Mouse (Mus musculus) neural tube, embryonic 12.5 days (tissue): ENCODE measurements around the gene Atp2a1. TPM values are rescaled to one million over a fixed set of nuclear protein-coding genes. Genes with fewer than 3 reads are reported as not detected.

Source experiments
- ATAC-seq: fragments of 200-750 bp; cut with Nextera tagmentation; 2 replicates; pipeline ENCODE4 v1.8.0; 2017; ENCODE audit warnings: low read depth, mild to moderate bottlenecking, moderate TSS enrichment, moderate library complexity; ENCODE audit not compliant: low FRiP score
- H3K27ac ChIP-seq: fragments of 300-500 bp; sonication (generic); 2 replicates; pipeline ENCODE4 v1.5.1; 2016
- H3K27me3 ChIP-seq: fragments of 300-500 bp; sonication (generic); replicated peaks from 2 replicates; pipeline ENCODE4 v1.6.1; 2016; ENCODE audit warnings: mild to moderate bottlenecking
- H3K36me3 ChIP-seq: fragments of 300-500 bp; sonication (generic); 2 replicates; pipeline ENCODE4 v1.6.1; 2016; ENCODE audit warnings: mild to moderate bottlenecking
- H3K4me1 ChIP-seq: fragments of 300-500 bp; sonication (generic); 2 replicates; pipeline ENCODE4 v1.6.1; 2016
- H3K4me2 ChIP-seq: fragments of 300-500 bp; sonication (generic); replicated peaks from 2 replicates; pipeline ENCODE4 v1.6.1; 2016; ENCODE audit warnings: mild to moderate bottlenecking
- H3K4me3 ChIP-seq: fragments of 300-500 bp; sonication (generic); 2 replicates; pipeline ENCODE4 v1.5.1; 2016
- H3K9ac ChIP-seq: fragments of 300-500 bp; sonication (generic); 2 replicates; pipeline ENCODE4 v1.6.1; 2016; ENCODE audit warnings: mild to moderate bottlenecking
- H3K9me3 ChIP-seq: fragments of 300-500 bp; sonication (generic); 2 replicates; pipeline ENCODE4 v1.6.1; 2016; ENCODE audit warnings: mild to moderate bottlenecking
- WGBS: fragments of 180-500 bp; shearing (Covaris S2); methylation state at CpG from one replicate; pipeline ENCODE4 v1.1.7; 2016; 5-methylcytosine and 5-hydroxymethylcytosine counted together
- polyA plus RNA-seq: library from polyadenylated mRNA; unstranded; fragments of >200 nt; fragmentation: Nextera tagmentation; extraction: Ambion mirVana; gene quantifications from 2 replicates; pipeline ENCODE4 v1.2.1, GENCODE M21; 2016

Atp2a1 gene
- polyA plus RNA-seq, 1 experiment from 2014 or later, result 10.2 TPM

DNA sequence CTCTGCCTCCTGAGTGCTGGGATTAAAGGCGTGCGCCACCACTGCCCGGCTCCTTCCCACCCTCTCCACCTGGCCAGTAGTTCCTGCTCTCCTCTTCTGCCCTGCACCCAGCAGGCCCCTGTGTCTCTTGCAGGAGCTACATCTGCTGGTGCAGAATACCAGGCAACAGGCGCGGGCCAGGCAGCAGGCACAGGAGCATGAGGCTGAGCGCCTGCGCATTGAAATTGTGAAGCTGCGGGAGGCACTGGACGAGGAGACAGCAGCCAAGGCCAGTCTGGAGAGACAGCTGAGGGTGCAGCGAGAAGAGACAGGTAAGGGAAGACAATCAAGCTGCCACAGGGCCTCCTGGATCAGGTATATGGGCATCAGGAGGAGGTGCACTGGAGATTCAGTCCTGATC is 18.9 kb downstream of the Atp2a1 start:
- H3K9me3 ChIP-seq, result no peaks in the 10 kb centered on the region

DNA sequence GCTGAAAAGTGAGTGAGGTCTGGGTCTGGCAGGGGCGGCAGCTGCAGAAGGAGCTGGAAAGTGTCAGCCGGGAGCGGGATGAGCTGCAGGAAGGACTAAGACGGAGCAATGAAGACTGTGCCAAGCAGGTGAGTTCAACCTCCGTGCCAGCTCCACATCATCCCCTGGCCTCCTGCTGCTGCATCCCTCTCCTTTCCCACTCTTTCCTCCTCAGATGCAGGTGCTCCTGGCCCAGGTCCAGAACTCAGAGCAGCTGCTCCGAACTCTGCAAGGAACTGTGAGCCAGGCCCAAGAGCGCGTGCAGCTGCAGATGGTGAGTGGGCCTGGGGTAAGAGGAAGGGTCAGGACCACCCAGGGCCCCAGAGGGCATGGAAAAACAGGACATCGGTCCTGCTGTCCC is 22.8 kb downstream of the Atp2a1 start:
- H3K4me2 ChIP-seq, result no peak overlapping the region
- H3K4me1 ChIP-seq, result no peaks in the 10 kb centered on the region
- no peaks in the 10 kb centered on the region for H3K27me3 ChIP-seq
- no peak for ATAC-seq
- H3K9me3 ChIP-seq, result no peaks in the 10 kb centered on the region
- H3K36me3 ChIP-seq, result peaks cover 25% of the 10 kb centered on the region
- no peak overlapping the region for H3K4me3 ChIP-seq
- no peak overlapping the region for H3K27ac ChIP-seq
- H3K9ac ChIP-seq, result no peak overlapping the region
- WGBS, result 86% methylated on average over 9 of the region's 9 CpGs

More for the DNA sequence above, 18.9 kb downstream of the Atp2a1 start:
- no peaks in the 10 kb centered on the region for H3K4me1 ChIP-seq
- 90% methylated on average over 10 of the region's 10 CpGs for WGBS
- H3K27ac ChIP-seq, result no peak overlapping the region
- peaks cover 47% of the 10 kb centered on the region for H3K36me3 ChIP-seq
- H3K4me2 ChIP-seq, result no peak overlapping the region
- H3K27me3 ChIP-seq, result no peaks in the 10 kb centered on the region
- no peak overlapping the region for H3K9ac ChIP-seq
- H3K4me3 ChIP-seq, result no peak overlapping the region
- no peak for ATAC-seq

DNA sequence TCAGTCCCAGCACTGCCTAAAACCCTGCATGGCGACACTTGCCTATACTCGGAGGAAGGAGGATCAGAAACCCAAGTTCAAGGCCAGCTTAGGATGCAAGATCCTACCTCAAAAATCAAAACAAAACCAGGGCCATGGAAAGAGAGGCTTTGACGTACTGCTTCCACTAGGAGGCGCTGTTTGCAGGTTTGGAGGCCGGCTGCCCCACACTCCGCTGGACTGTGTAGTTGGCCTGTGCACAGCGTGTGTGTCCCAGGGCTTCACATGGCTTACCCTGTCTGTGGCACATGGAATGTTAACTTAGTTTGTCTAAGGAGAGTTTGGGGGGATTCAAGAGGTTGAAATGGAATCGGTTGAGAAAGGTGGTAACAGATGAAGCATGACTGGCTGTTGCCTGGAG is 26.1 kb downstream of the Atp2a1 start:
- H3K4me2 ChIP-seq, result no peak overlapping the region
- no peaks in the 10 kb centered on the region for H3K4me1 ChIP-seq
- H3K4me3 ChIP-seq, result no peak overlapping the region
- H3K9me3 ChIP-seq, result no peaks in the 10 kb centered on the region
- WGBS, result 25% methylated on average over 8 of the region's 8 CpGs
- no peak overlapping the region for H3K27ac ChIP-seq
- ATAC-seq, result no peak
- H3K27me3 ChIP-seq, result no peaks in the 10 kb centered on the region
- peaks cover 25% of the 10 kb centered on the region for H3K36me3 ChIP-seq
- H3K9ac ChIP-seq, result no peak overlapping the region

DNA sequence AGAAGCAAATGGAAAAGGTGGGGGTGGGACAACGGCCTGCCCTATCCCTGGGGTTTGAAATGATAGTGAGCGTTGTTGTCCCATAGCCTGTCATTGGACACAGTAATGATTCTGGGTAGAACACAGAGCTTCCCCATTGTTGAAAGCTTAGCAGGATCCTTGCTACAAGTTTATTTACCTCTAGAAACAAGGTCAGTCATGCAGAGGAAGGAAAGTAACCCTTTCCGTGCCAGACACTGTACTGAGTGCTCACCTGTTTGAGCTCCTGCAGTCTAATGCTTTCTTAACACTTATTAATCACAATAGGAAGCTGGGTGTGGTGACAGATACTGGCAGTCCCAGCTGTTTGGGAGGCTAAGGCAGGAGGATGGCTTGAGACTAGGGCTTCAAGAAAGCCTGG is 27.1 kb downstream of the Atp2a1 start:
- Histone ChIP-seq H3K4me1 (no peaks in the 10 kb centered on the region), H3K4me2 (no peak overlapping the region), H3K27me3 (no peaks in the 10 kb centered on the region), H3K27ac (no peak overlapping the region), H3K9ac (no peak overlapping the region), H3K4me3 (no peak overlapping the region), H3K9me3 (no peaks in the 10 kb centered on the region), H3K36me3 (peaks cover 25% of the 10 kb centered on the region)
- 87% methylated on average over 3 of the region's 3 CpGs for WGBS
- no peak for ATAC-seq

DNA sequence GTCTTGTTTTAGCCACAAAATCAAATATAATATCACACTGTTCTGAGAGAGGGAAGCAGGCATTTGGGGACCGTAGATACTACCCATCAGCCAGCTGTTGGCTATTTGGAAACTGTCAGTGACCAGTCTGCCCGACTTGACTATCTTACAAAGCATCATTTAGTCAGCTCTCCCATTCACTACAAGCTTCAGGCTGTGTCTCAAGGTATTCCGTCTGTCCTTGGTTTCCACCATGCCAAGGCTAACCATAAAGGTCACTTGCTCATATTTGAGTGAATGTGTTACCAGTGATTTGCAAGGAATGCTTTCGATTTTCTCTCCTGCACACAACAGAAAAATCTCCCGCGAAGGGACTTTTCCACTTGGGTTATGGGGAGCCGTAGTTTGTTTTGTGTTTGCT is 28.2 kb downstream of the Atp2a1 start:
- 90% methylated on average over 7 of the region's 7 CpGs for WGBS
- ATAC-seq, result no peak
- peaks cover 17% of the 10 kb centered on the region; the same call in 1 of the 2 replicates for H3K36me3 ChIP-seq
- H3K4me3 ChIP-seq, result no peak overlapping the region
- H3K27me3 ChIP-seq, result no peaks in the 10 kb centered on the region
- H3K9ac ChIP-seq, result no peak overlapping the region
- no peak overlapping the region for H3K27ac ChIP-seq
- no peaks in the 10 kb centered on the region for H3K9me3 ChIP-seq
- H3K4me1 ChIP-seq, result peaks cover under 1% of the 10 kb centered on the region
- no peak overlapping the region for H3K4me2 ChIP-seq

DNA sequence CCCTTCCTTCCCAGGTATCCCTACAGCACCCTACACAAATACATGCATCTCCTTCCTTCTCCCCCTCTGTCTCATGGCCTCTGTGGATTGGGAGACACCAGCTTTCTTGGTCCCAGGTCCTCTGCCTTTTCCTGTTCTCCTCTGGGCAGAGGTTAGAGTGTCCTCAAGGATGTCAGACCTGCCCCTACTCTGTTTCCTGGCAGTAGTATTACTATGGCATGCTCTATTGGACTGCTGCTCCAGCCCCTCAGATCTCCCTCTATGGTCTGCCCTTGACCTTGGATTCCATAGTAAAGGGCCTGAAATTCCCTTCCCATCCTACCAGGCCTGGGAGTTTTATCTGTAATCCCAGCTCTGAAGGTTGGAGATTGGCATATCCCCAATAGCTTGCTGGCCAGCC is 32.7 kb downstream of the Atp2a1 start:
- Histone ChIP-seq H3K9ac (no peak overlapping the region), H3K4me2 (no peak overlapping the region), H3K4me1 (peaks cover 7% of the 10 kb centered on the region), H3K4me3 (no peak overlapping the region), H3K9me3 (no peaks in the 10 kb centered on the region), H3K27ac (no peak overlapping the region), H3K27me3 (no peaks in the 10 kb centered on the region), H3K36me3 (peaks cover 13% of the 10 kb centered on the region; the same call in 1 of the 2 replicates)
- no peak for ATAC-seq

DNA sequence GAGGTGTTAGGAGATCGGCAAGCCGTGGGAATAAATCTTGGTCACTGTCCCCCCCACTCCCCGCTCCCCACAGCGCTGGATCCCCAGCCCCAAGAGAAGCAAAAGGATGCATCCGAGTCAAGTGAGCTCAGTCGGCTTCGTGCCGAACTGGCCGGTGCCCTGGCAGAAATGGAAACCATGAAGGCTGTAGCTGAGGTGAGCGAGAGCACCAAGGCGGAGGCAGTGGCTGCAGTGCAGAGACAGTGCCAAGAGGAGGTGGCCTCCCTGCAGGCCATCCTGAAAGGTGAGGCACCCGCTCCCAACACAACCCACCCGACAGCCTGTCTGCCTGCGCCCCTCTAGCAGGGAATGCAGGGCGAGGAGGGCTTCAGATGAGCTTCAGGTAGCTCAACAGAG is 33.4 kb downstream of the Atp2a1 start:
- H3K4me1 ChIP-seq, result peaks cover 7% of the 10 kb centered on the region
- H3K9ac ChIP-seq, result peak overlapping the region; percentile 83
- H3K36me3 ChIP-seq, result peaks cover 9% of the 10 kb centered on the region; the same call in 1 of the 2 replicates
- no peaks in the 10 kb centered on the region for H3K27me3 ChIP-seq
- no peak; the same call in 1 of the 2 replicates for ATAC-seq
- peak overlapping the region; percentile 84 for H3K4me2 ChIP-seq
- peak overlapping the region; percentile 77 for H3K4me3 ChIP-seq
- no peaks in the 10 kb centered on the region for H3K9me3 ChIP-seq
- H3K27ac ChIP-seq, result no peak overlapping the region
- WGBS, result 28% methylated on average over 15 of the region's 15 CpGs

DNA sequence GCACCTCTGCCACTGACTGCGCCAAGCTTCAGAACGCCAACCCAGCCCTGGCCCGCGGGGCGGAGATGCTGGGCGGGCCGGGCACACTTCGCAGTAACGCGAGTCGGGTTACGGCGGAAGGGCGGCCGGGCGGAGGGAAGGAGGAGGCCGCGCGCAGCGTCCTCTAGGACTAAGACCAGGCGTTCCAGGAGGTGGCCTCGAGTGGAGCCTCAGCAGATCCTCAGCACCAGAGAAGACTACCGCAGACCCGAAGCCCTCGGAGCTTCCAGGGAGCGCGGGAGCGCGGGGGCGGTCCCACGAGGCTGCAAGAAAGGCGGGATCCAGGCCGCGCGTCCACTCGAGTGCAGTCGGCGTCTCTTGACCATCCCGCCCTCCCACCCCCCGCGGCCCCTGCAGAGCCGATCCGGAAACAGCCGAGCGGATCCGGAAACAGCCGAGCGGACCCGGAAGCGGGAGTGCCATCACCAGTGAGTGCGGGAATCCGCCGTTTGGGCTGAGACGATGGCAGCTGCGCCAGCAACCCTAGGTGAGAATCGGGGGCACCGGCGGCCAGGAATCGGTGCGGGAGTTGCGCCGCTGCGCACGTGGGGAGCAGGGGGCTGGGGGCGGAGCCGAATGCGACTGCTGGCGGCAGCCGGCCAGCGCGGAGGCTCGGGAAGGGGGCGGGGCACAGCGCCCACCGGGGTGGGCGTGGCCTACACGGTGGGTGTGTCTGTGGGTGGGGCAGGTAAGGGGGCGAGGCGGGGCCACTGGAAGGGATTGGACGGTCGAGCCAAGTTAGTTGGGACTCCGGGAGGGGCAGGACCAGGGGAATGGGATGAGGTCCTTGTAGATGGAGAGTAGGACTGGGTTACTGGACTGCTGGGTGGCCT is 34.0 kb downstream of the Atp2a1 start, which contains the start of gene Rabep2:
Rabep2 (plus strand) TSS at position 129 of the 872 bp plus-strand sequence.
- Histone ChIP-seq H3K9me3 (no peaks in the 10 kb centered on the region), H3K27ac (peak within 1 kb of the TSS; percentile 79), H3K27me3 (no peaks in the 10 kb centered on the region), H3K9ac (peak within 1 kb of the TSS; percentile 83), H3K36me3 (peaks cover 3% of the 10 kb centered on the region; the same call in 1 of the 2 replicates), H3K4me1 (peaks cover 7% of the 10 kb centered on the region), H3K4me2 (peak within 1 kb of the TSS; percentile 84), H3K4me3 (peak within 1 kb of the TSS; percentile 77)
- under 1% methylated on average over 79 of the region's 82 CpGs for WGBS
- ATAC-seq, result peak; percentile 95

DNA sequence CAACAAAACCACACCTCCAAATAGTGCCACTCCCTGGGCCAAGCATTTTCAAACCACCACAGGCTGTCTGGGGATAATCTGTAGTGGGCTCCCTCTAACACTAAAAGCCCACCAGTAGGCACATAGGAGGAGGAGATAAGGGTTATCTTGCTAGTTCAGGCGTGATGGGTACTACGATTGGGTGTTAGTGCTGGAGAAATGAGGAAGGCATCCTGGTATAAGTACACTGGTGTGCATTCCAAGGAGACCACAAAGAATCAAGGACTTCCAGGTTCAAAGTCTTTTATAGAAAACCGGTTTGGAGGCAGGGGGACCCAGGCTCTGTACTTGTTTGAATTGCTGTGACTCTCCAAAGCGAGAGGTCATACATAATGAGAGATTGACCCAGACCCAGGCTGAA is 34.8 kb downstream of the Atp2a1 start:
- no peak overlapping the region for H3K27ac ChIP-seq

DNA sequence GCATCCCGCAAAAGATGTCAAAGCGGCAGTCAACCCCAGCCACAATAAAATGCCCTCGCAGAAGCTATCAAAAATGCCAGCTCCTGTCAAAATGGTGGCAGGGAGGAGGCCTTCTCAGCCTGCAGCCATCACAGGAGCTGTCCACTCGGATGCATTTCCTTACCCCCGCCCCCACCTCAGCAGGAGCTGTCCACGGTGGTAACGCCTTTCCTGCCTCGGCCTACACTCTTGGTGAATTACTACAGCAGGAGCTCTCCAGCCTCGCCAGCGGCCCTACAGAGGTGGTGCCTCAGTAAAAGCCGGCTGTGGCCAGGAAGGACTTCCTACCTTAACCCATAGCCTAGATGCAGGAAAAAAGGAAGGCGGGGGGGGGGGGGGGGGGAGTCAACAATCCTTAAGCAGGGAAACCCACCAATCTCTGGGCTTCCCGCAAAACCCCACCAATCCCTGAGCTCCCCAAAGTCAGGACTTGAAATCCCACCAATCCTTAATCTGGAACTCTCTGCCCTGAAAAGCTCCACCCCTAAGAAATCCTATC is 35.5 kb downstream of the Atp2a1 start:
- WGBS, result 53% methylated on average over 12 of the region's 13 CpGs
- no peak for ATAC-seq
- Histone ChIP-seq H3K4me2 (peak overlapping the region; percentile 84), H3K9me3 (no peaks in the 10 kb centered on the region), H3K36me3 (no peaks in the 10 kb centered on the region), H3K4me3 (no peak overlapping the region), H3K9ac (no peak overlapping the region), H3K27me3 (no peaks in the 10 kb centered on the region), H3K4me1 (peaks cover 7% of the 10 kb centered on the region), H3K27ac (no peak overlapping the region)

More for the DNA sequence above, 34.8 kb downstream of the Atp2a1 start:
- Histone ChIP-seq H3K9me3 (no peaks in the 10 kb centered on the region), H3K4me2 (peak overlapping the region; percentile 84), H3K27me3 (no peaks in the 10 kb centered on the region), H3K4me1 (peaks cover 7% of the 10 kb centered on the region), H3K4me3 (peak overlapping the region; percentile 77), H3K36me3 (no peaks in the 10 kb centered on the region), H3K9ac (peak overlapping the region; percentile 83)
- ATAC-seq, result peak; percentile 3; the same call in 1 of the 2 replicates
- WGBS, result 15% methylated on average over 4 of the region's 4 CpGs

DNA sequence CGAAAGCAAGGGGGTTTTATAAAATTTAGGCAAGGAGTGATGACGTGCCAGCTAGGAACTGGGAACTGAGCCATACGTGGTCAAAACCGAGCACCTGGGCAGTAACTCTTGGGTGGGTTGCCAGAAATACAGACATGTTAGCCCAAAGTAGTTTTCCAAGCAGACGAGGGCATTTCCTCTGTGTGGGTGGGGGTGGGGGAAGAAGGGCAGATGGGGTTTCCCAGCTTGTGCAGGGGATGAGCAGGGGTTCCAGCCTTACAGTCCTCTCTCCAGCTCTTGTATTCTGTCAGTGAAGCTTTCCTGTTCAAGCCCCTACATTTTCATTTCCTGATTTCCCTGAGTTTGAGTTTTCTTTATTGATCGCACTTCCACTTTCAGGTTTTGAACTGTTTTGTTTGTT is 38.7 kb downstream of the Atp2a1 start:
- Histone ChIP-seq H3K36me3 (no peaks in the 10 kb centered on the region), H3K4me1 (peaks cover under 1% of the 10 kb centered on the region; the same call in 1 of the 2 replicates), H3K9ac (no peak overlapping the region), H3K9me3 (no peaks in the 10 kb centered on the region), H3K4me3 (no peak overlapping the region), H3K4me2 (no peak overlapping the region), H3K27me3 (no peaks in the 10 kb centered on the region), H3K27ac (no peak overlapping the region)
- 81% methylated on average over 6 of the region's 6 CpGs for WGBS
- ATAC-seq, result no peak

DNA sequence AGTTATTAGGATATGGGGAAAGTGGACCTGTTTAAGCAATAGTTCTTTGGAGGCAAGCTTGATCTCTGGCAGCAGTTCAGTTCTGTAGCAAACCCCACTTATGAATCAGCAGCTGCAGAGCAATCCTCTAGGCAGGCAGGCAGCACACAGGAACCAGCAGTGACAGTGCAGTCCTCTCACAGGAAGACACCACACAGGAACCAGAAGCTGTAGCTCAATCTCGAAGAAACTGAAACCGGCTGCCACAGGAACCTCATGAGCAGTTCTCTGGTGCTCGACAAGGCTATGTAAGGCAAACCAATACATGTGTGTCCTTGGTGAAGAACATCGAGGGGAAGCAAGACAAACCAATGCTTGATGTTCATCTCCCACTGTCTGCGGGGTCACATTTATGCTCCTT is 41.2 kb downstream of the Atp2a1 start:
- ATAC-seq, result no peak
- Histone ChIP-seq H3K4me3 (no peak overlapping the region), H3K4me1 (no peaks in the 10 kb centered on the region), H3K4me2 (no peak overlapping the region), H3K36me3 (no peaks in the 10 kb centered on the region), H3K9me3 (no peaks in the 10 kb centered on the region), H3K9ac (no peak overlapping the region), H3K27me3 (no peaks in the 10 kb centered on the region), H3K27ac (no peak overlapping the region)
- 88% methylated on average over 5 of the region's 5 CpGs for WGBS
